Mouse (Mus musculus): ENCODE measurements around the gene Trmt6. TPM values are rescaled to one million over a fixed set of nuclear protein-coding genes. Genes with fewer than 3 reads are reported as not detected.

Trmt6 gene
- 35.7 TPM for polyA plus RNA-seq (2014; fragmentation: Illumina TruSeq; extraction: RNeasy Lipid Tissue Mini Kit (QIAGEN cat#74804); ENCODE audit: low read depth, low replicate concordance)

DNA sequence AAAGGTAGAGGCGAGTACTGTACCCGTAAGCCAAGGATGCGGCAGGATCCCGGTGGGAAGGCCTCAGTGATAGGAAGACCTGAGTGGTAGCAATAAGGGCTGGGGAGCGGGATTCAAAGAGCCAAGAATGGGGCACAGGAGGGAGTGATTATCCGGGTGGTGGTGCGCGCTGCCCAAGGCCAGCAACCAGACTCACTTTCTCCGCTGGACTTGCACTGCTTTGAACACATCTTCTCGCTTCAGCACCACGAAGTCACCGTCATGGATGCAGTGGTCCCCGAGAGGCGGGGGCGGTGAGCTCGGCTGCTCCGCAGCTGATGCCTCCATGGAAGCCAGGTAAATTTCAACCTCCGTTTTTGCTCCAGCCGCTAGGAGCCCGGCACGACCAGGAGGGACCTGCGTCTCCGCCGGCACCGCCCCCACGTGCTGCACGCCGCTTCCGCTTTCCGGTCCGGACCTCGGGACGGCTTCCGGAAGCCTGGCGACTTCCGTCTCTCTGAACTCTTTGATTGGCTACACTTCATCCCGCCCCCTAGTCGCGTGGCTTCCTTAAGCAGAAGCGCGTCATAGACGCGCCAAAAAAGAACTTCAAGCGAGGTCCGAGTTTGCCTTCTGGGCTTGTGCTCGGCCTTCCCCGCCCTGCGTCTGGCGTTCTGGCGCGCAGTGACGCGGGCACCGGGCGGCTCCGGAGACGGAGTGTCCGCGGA lies at the start of gene Trmt6, which contains the start of gene Mcm8:
Gene Trmt6 (minus strand): TSS at position 448 of the 707 bp plus-strand sequence.
Gene Mcm8 (plus strand): TSS at position 534 of the 707 bp plus-strand sequence.

GRCm38 (mm10) chr2:132846407-132847358 lies 30.8 kb upstream of the Trmt6 start, which contains the start of gene Crls1:
Crls1 (plus strand) TSS chr2:132846666.

DNA sequence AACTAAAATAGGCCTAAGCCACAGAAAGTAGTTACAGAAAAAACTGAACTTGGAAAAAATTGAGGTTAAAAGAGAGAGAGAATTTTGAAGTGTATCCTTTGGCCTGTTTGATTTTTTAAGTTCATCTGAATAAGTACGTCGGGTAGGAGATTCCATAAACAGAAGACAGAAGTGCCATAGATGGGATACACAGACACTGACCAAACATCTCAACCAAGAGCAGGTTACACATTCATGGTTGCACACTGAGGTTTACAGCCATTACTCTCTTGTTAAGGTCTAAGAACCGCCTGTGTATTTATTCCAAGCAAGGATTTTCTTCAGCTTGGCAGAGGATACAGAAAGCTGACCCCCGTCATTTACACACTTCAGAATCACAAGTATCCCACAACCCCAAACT lies 34.9 kb downstream of the Trmt6 start, which contains the start of gene Chgb:
Gene Chgb (plus strand): TSS at position 301 of the 400 bp plus-strand sequence.

Other genes starting within 250 kb of the Trmt6 start
- 131 TPM for gene Gpcpd1, start 228.3 kb downstream of the Trmt6 start, polyA plus RNA-seq (2014; fragmentation: Illumina TruSeq; extraction: RNeasy Lipid Tissue Mini Kit (QIAGEN cat#74804); ENCODE audit: low read depth, low replicate concordance)
- 3.0 TPM for gene Shld1, start 129.1 kb downstream of the Trmt6 start, polyA plus RNA-seq (2014; fragmentation: Illumina TruSeq; extraction: RNeasy Lipid Tissue Mini Kit (QIAGEN cat#74804); ENCODE audit: low read depth, low replicate concordance)
- 48.4 TPM for gene Chgb, start 34.8 kb downstream of the Trmt6 start, polyA plus RNA-seq (2014; fragmentation: Illumina TruSeq; extraction: RNeasy Lipid Tissue Mini Kit (QIAGEN cat#74804); ENCODE audit: low read depth, low replicate concordance)
- gene Mcm8, start 86 bp upstream of the Trmt6 start, polyA plus RNA-seq (2014; fragmentation: Illumina TruSeq; extraction: RNeasy Lipid Tissue Mini Kit (QIAGEN cat#74804); ENCODE audit: low read depth, low replicate concordance) = 5.5 TPM
- 133 TPM for gene Crls1, start 30.6 kb upstream of the Trmt6 start, polyA plus RNA-seq (2014; fragmentation: Illumina TruSeq; extraction: RNeasy Lipid Tissue Mini Kit (QIAGEN cat#74804); ENCODE audit: low read depth, low replicate concordance)
- 1.9 TPM for gene Lrrn4, start 64.8 kb upstream of the Trmt6 start, polyA plus RNA-seq (2014; fragmentation: Illumina TruSeq; extraction: RNeasy Lipid Tissue Mini Kit (QIAGEN cat#74804); ENCODE audit: low read depth, low replicate concordance)
- 39.6 TPM for gene Fermt1, start 129.9 kb upstream of the Trmt6 start, polyA plus RNA-seq (2014; fragmentation: Illumina TruSeq; extraction: RNeasy Lipid Tissue Mini Kit (QIAGEN cat#74804); ENCODE audit: low read depth, low replicate concordance)